Mouse (Mus musculus) heart, embryonic 11.5 days (tissue): ENCODE results near the gene Thap3. TPM values are rescaled to one million over a fixed set of nuclear protein-coding genes. Genes with fewer than 3 reads are reported as not detected.

ENCODE experiments used
- ATAC-seq: fragments of 200-750 bp; cut with Nextera tagmentation; replicated peaks from 2 replicates; pipeline ENCODE4 v1.8.0; 2017; ENCODE audit warnings: moderate library complexity; ENCODE audit not compliant: insufficient number of reproducible peaks, low FRiP score, low TSS enrichment
- H3K27ac ChIP-seq: fragments of 300-500 bp; sonication (generic); 2 replicates; pipeline ENCODE4 v1.5.1; 2014; ENCODE audit warnings: mild to moderate bottlenecking, low read depth, low read length
- H3K27me3 ChIP-seq: fragments of 300-500 bp; sonication (generic); 2 replicates; pipeline ENCODE4 v1.6.1; 2014; ENCODE audit warnings: mild to moderate bottlenecking, low read length, mixed read lengths; ENCODE audit not compliant: control insufficient read depth, insufficient read depth
- H3K36me3 ChIP-seq: fragments of 300-500 bp; sonication (generic); 2 replicates; pipeline ENCODE4 v1.6.1; 2014; ENCODE audit warnings: mild to moderate bottlenecking, low read length, moderate library complexity, mixed read lengths; ENCODE audit not compliant: control insufficient read depth, insufficient read depth
- H3K4me1 ChIP-seq: fragments of 300-500 bp; sonication (generic); 2 replicates; pipeline ENCODE4 v1.6.1; 2014; ENCODE audit warnings: low read length; ENCODE audit not compliant: control insufficient read depth, insufficient read depth
- H3K4me2 ChIP-seq: fragments of 300-500 bp; sonication (generic); 2 replicates; pipeline ENCODE4 v1.6.1; 2014; ENCODE audit warnings: mild to moderate bottlenecking, moderate library complexity
- H3K4me3 ChIP-seq: fragments of 300-500 bp; sonication (generic); 2 replicates; pipeline ENCODE4 v1.5.1; 2014; ENCODE audit warnings: low read depth, low read length
- H3K9ac ChIP-seq: fragments of 300-500 bp; sonication (generic); 2 replicates; pipeline ENCODE4 v1.6.1; 2014; ENCODE audit warnings: mild to moderate bottlenecking, low read depth, low read length, moderate library complexity
- H3K9me3 ChIP-seq: fragments of 300-500 bp; sonication (generic); replicated peaks from 2 replicates; pipeline ENCODE4 v1.6.1; 2016; ENCODE audit warnings: low read length; ENCODE audit not compliant: control insufficient read depth
- WGBS: fragments of 180-500 bp; shearing (Covaris S2); extraction: QIAGEN DNeasy Blood & Tissue Kit; methylation state at CpG from one replicate; pipeline ENCODE4 v1.1.7; 2014; ENCODE audit not compliant: insufficient replicate concordance; 5-methylcytosine and 5-hydroxymethylcytosine counted together
- polyA plus RNA-seq: library from polyadenylated mRNA; unstranded; fragments of >200 nt; fragmentation: Nextera tagmentation; extraction: Ambion mirVana; gene quantifications from 2 replicates; pipeline ENCODE4 v1.2.1, GENCODE M21; 2014

Gene Thap3
- polyA plus RNA-seq, 1 experiment from 2014 or later, result 19.7 TPM

DNA sequence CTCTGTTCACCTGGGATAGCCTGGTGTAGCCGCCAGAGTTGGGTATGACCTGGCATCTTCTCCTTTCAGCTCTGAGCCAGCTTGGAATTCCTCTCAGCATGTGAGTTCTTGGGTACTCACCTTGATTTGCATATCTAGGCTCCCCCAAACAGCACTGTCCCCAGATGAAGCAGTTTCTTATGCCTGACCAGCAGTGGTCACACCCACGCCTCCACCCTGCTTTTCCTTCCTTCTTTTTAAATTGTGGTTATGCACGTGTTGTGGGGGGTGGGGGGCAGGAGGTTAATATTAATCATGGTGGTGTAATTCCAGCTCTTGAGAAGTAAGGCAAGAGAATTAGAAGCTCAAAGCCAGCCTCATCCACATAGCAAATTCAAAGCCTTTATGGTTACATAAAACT, 26.0 kb downstream of the Thap3 start:
- Histone ChIP-seq H3K4me2 (no peak overlapping the region), H3K9ac (no peak overlapping the region), H3K9me3 (no peaks in the 10 kb centered on the region), H3K36me3 (peaks cover 23% of the 10 kb centered on the region), H3K27me3 (no peaks in the 10 kb centered on the region), H3K4me3 (no peak overlapping the region), H3K4me1 (no peaks in the 10 kb centered on the region), H3K27ac (0 out of 2 replicates have a peak overlapping the region, but pooled peaks have one; percentile 24)
- WGBS, result 72% methylated on average over 3 of the region's 3 CpGs
- no peak for ATAC-seq

DNA sequence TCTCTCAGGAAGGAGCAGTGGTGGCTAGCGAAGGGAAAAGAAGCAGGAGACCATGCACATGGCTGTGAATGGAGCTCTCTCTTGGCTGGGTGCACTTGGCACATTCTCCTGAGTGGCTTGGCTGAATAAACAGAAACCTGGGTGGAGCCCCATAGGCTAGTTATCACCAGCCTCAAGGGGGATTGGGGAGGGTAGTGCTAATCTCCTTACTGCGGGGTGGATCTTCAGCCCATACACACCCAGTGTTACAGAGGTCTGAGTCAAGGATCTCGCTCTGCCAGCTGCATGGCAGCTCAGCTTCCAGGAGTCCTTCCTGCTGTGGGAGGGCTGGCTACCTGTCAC, 28.3 kb downstream of the Thap3 start:
- no peak overlapping the region for H3K4me2 ChIP-seq
- ATAC-seq, result peak; percentile 89
- 61% methylated on average over 3 of the region's 3 CpGs for WGBS
- H3K4me3 ChIP-seq, result no peak overlapping the region
- peaks cover 23% of the 10 kb centered on the region for H3K36me3 ChIP-seq
- H3K27me3 ChIP-seq, result no peaks in the 10 kb centered on the region
- H3K9me3 ChIP-seq, result no peaks in the 10 kb centered on the region
- H3K9ac ChIP-seq, result no peak overlapping the region
- H3K27ac ChIP-seq, result peak overlapping the region; percentile 81
- H3K4me1 ChIP-seq, result peaks cover 7% of the 10 kb centered on the region

DNA sequence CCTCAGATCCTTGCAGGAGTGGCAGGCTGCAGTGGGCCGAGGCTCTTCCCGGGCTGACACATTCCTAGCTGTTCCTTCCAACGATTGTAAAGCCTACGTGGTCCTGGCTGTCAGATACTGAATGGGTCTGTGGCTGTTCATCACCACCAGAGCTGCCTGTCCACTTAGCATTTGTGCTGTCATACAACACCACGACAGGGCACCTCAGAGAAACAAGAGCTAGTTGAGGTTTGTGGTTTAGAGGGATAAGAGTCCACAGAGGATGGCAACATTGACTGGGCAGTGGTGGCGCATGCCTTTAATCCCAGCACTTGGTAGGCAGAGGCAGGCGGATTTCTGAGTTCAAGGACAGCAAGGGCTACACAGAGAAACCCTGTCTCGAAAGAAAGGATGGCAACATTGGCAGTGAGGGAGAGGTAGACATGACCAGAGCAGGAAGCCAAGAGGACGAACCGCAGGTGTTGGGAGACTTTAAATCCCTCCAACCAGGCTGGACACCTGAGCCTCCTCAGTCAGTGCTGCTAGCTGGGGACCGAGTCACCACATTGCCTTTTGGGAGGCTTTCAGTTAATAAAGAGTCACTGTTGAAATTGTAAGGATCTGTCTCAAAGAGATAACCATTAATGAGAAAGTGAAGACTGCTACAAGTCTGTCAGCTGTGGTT, 28.8 kb downstream of the Thap3 start:
- peaks cover 23% of the 10 kb centered on the region for H3K36me3 ChIP-seq
- no peak overlapping the region for H3K4me2 ChIP-seq
- ATAC-seq, result no peak
- H3K27me3 ChIP-seq, result no peaks in the 10 kb centered on the region
- H3K4me3 ChIP-seq, result no peak overlapping the region
- WGBS, result 84% methylated on average over 11 of the region's 11 CpGs
- no peak overlapping the region for H3K9ac ChIP-seq
- peaks cover 7% of the 10 kb centered on the region for H3K4me1 ChIP-seq
- H3K9me3 ChIP-seq, result no peaks in the 10 kb centered on the region
- peak overlapping the region; percentile 81 for H3K27ac ChIP-seq

DNA sequence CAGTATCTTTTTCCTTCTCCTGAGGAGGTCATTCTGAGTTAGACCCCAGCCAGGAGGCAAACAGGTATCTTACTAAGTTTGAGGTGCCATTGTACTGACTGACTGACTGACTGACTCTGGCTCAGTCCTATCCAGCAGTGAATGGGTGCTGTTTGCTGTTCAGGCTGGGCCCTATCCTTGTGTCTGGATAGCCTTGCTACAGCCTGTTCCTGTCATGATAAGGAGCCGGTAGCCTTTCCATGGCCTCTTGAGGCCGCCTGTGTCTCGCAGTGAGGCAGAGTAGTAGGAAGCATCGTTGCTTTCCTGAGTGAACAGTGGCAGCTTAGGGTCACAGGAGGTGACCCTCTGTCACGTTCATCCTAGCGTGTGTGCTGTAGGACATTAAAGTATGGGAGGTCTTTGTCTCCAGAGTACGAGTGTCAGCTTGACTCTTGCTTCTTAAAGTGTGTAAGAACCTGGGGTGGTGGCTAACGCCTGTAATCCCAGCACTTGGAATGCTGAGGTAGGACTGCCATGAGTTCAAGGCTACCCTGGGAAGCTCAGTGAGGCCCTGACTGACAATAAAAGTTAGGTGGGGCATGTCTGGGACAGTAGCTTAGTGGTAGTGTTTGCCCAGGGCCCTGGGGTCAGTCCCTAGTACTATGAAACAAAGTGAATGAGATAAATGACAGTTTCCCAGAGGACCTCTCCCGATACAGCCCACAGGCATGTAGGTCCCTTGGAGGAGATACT, 31.0 kb downstream of the Thap3 start:
- WGBS, result 46% methylated on average over 9 of the region's 9 CpGs
- H3K4me2 ChIP-seq, result no peak overlapping the region
- peak overlapping the region; percentile 22; the same call in 1 of the 2 replicates for H3K27ac ChIP-seq
- H3K9ac ChIP-seq, result 0 out of 2 replicates have a peak overlapping the region, but pooled peaks have one; percentile 11
- peak; percentile 67 for ATAC-seq
- no peaks in the 10 kb centered on the region for H3K9me3 ChIP-seq
- peaks cover 18% of the 10 kb centered on the region for H3K36me3 ChIP-seq
- peaks cover 7% of the 10 kb centered on the region for H3K4me1 ChIP-seq
- no peaks in the 10 kb centered on the region for H3K27me3 ChIP-seq
- no peak overlapping the region for H3K4me3 ChIP-seq

DNA sequence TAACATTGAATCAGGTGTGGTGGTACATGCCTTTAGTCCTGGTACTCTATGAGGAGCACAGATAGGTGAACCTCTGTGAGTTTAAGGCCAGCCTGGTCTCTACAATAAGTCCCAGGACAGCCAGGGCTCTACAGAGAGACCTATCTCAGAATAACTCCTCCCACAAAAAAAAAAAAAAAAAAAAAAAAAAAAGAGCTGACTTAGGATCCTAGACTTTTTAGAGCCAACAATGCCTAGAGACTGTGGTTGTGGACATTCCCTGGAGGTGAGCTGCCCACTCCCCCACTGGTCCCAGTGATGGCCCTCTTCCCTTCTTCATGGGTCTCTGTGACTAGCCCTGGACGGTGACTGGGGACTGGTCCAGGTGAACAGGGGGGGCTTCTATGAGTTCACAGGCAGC, 33.0 kb downstream of the Thap3 start:
- Histone ChIP-seq H3K9me3 (no peaks in the 10 kb centered on the region), H3K27me3 (no peaks in the 10 kb centered on the region), H3K4me3 (no peak overlapping the region), H3K4me1 (peaks cover 7% of the 10 kb centered on the region), H3K36me3 (peaks cover 15% of the 10 kb centered on the region), H3K27ac (no peak overlapping the region), H3K4me2 (no peak overlapping the region), H3K9ac (no peak overlapping the region)
- 82% methylated on average over 1 of the region's 1 CpGs for WGBS
- no peak for ATAC-seq

DNA sequence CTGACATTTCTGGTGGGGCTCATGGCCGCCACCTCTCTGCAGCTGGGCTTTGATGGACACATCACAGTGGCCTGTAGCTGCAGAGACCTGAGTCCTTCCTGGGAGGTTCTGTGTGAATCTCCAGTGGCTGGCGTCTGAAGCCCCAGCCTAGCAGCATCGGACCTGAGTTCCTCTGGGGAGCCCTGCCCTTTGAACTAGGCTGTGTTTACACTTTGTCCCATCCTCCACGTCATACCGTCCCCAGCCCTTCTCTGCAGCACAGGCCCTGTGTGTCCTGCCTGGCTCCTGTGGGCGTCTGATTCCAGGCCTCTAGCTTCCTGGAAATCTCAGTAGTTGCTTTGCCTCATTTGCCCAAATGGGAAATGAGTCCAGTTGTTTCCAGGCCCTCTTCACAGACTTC, 35.6 kb downstream of the Thap3 start:
- ATAC-seq, result no peak
- Histone ChIP-seq H3K4me3 (no peak overlapping the region), H3K4me1 (peaks cover 27% of the 10 kb centered on the region), H3K36me3 (0 out of 2 replicates have a peak, but pooled peaks cover 9% of the 10 kb centered on the region), H3K9me3 (no peaks in the 10 kb centered on the region), H3K4me2 (no peak overlapping the region), H3K27ac (no peak overlapping the region), H3K27me3 (no peaks in the 10 kb centered on the region), H3K9ac (no peak overlapping the region)
- WGBS, result 76% methylated on average over 6 of the region's 6 CpGs

DNA sequence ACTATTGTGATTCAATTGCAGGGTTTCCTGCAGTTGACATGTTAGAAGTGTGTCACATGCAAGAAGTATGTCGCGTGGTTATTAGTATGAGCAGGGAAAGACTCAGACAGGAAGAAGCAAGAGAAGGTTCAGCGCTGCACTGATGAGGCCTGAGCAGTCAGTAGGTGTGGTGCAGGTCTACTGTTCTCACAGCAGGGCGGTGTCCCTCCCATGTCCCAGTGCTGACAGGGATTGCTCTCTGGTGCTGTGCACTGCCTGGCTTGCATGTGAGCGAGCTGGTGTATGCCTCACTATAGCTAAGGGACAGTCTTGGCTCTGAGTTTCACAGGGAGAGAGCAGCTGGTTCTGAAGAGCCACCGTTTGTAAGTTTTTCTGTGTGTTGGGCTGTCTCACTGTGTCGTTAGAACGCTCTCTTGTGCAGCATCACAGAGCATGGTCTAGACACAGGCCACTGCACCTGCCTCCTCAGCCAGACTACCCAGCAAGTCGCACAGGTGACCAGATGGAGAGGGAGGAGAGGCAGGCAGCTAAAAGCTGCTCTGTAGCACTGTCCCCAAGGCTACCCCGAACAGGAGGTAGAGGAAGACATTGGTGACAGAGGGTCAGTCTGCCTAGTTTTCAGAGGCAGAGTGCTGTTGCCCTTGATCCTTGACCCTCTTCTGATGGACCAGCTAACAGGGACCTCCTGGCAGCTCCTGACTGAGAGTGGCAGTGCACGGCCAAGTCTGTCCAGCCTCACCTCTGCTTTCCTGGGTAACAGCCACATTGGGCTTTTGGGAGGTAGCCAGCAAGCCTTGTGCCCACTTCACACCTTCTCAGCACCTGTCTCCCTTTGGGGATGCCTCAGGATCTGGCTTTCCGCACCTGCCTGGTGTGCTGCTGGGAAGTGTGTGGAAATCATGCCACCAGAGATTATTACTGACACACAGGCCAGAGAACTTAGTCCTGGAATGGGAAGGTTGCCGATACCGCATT, 40.0 kb downstream of the Thap3 start:
- H3K9ac ChIP-seq, result no peak overlapping the region
- no peak overlapping the region for H3K4me2 ChIP-seq
- no peak overlapping the region for H3K4me3 ChIP-seq
- 0 out of 2 replicates have a peak, but pooled peaks cover 4% of the 10 kb centered on the region for H3K36me3 ChIP-seq
- WGBS, result 78% methylated on average over 14 of the region's 14 CpGs
- H3K27ac ChIP-seq, result no peak overlapping the region
- H3K4me1 ChIP-seq, result peaks cover 23% of the 10 kb centered on the region
- no peak for ATAC-seq
- no peaks in the 10 kb centered on the region for H3K27me3 ChIP-seq
- H3K9me3 ChIP-seq, result no peaks in the 10 kb centered on the region

DNA sequence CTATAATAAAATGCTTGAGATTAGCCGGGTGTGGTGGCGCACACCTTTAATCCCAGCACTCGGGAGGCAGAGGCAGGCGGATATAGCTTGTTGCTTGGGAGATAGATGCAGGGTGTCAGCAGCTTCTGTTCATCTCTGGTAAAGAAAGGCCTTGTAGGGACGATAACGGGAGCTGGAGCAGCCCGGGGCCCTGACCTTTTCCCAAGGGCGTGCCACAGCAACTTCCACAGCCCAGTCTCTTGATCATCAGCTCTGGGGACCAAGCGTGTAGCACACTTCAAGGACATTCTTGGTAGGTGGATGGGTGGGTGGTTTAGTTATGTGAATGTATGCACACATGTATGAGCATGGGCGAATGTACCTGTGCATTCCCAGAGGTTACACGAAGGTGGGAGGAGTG, 42.6 kb downstream of the Thap3 start:
- WGBS, result 72% methylated on average over 11 of the region's 11 CpGs
- no peak for ATAC-seq
- H3K9ac ChIP-seq, result no peak overlapping the region

More for the DNA sequence above, 42.6 kb downstream of the Thap3 start:
- Histone ChIP-seq H3K4me3 (no peak overlapping the region), H3K4me2 (no peak overlapping the region), H3K27ac (no peak overlapping the region), H3K36me3 (no peaks in the 10 kb centered on the region), H3K27me3 (no peaks in the 10 kb centered on the region), H3K4me1 (peaks cover 23% of the 10 kb centered on the region), H3K9me3 (no peaks in the 10 kb centered on the region)
